Mouse (Mus musculus) left cerebral cortex, adult 8-10 months (tissue): Measurements from ENCODE around the gene Dazap1. TPM values are rescaled to one million over a fixed set of nuclear protein-coding genes. Genes with fewer than 3 reads are reported as not detected.
"Not testable (repeated sequence)": the region's sequence is repeated elsewhere in the genome, so short reads cannot be mapped to it uniquely, and the experiment has no call there.

Source experiments
- DNase-seq, 2 experiments: peaks; one replicate each; pipeline ENCODE4 v3.0.0; 2022; ENCODE audit warnings: low spot score in 2 of 2
- total RNA-seq, 4 experiments: library from RNA; stranded (reverse); gene quantifications; 2 replicates each; pipeline ENCODE4 v1.2.4; 2022

The Dazap1 gene
- total RNA-seq: 10 to 100 TPM; 76.4 to 90.1 (median 83.5) TPM

- peak; percentile 79 to 90 for DNase-seq
These were observed at the start of gene Dazap1, which contains the start of gene Gamt for GRCm38 (mm10) chr10:80260642-80261584. Gene Dazap1, plus strand, starts transcription at chr10:80261486. Gene Gamt, minus strand, starts transcription at chr10:80261012.

- DNase-seq: not testable (repeated sequence)
These were observed 49.7 kb upstream of the Dazap1 start for GRCm38 (mm10) chr10:80211547-80212103.

- no peak for DNase-seq
These were observed 46.1 kb upstream of the Dazap1 start for GRCm38 (mm10) chr10:80215048-80215772.

- DNase-seq: no peak
These were observed 40.6 kb upstream of the Dazap1 start for GRCm38 (mm10) chr10:80220676-80221075.

GRCm38 (mm10) chr10:80223137-80223536 lies 38.1 kb upstream of the Dazap1 start:
- not testable (repeated sequence) for DNase-seq

- no peak for DNase-seq
These were observed 35.2 kb upstream of the Dazap1 start for GRCm38 (mm10) chr10:80226071-80226415.

GRCm38 (mm10) chr10:80226416-80227165 lies 34.7 kb upstream of the Dazap1 start, which contains the start of gene Mum1:
Gene Mum1, plus strand, starts transcription at chr10:80226434.
- DNase-seq: peak; percentile 93 to 99

GRCm38 (mm10) chr10:80227166-80227539 lies 34.1 kb upstream of the Dazap1 start:
- DNase-seq: no peak

- no peak for DNase-seq
These were observed 33.2 kb upstream of the Dazap1 start for GRCm38 (mm10) chr10:80227877-80228775.

GRCm38 (mm10) chr10:80236145-80236825 lies 25.0 kb upstream of the Dazap1 start:
- DNase-seq: no peak

GRCm38 (mm10) chr10:80237020-80237419 lies 24.3 kb upstream of the Dazap1 start:
- DNase-seq: no peak

- DNase-seq: no peak
These were observed 23.0 kb upstream of the Dazap1 start for GRCm38 (mm10) chr10:80238306-80238705.

GRCm38 (mm10) chr10:80239791-80240190 lies 21.5 kb upstream of the Dazap1 start:
- no peak for DNase-seq

GRCm38 (mm10) chr10:80242088-80242487 lies 19.2 kb upstream of the Dazap1 start:
- DNase-seq: no peak

GRCm38 (mm10) chr10:80242607-80243006 lies 18.7 kb upstream of the Dazap1 start:
- DNase-seq: no peak

- DNase-seq: no peak
These were observed 16.4 kb upstream of the Dazap1 start for GRCm38 (mm10) chr10:80244791-80245399.

GRCm38 (mm10) chr10:80245600-80245999 lies 15.7 kb upstream of the Dazap1 start:
- no peak for DNase-seq

GRCm38 (mm10) chr10:80247849-80248248 lies 13.4 kb upstream of the Dazap1 start:
- no peak for DNase-seq

- not testable (repeated sequence) for DNase-seq
These were observed 12.8 kb upstream of the Dazap1 start for GRCm38 (mm10) chr10:80248437-80248836.
